In the genomic region with DNA sequence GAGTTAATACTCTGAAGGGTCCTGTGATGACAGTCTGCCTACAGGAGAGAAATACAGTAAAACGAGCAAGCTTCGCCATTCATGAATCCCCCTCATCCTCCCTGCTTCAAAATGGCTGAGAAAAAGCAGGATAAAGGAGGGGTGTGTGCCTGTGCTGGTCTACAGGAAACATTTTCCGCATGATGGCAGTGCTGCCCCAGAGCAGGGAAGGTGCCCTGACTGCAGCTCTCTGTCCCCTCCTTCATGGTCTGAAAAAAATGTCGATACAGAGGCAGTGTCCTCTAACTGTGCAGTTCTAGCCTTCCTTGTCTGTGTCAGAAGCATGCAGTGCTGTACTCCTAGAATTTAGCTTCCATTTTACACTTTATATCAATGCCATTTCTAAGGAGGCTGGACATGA, we compare ENCODE assay signal across 7 mouse cellular contexts.
DNase-seq lines count a peak whose midpoint lies in the region; ATAC-seq and TF ChIP-seq lines count a peak whose summit lies in the region.
"Not testable (repeated sequence)": the region's sequence is repeated elsewhere in the genome, so short reads cannot be mapped to it uniquely, and the experiment has no call there.

No protein-coding gene starts in this region.

- not testable (repeated sequence) for H3K9me3 ChIP-seq in liver, postnatal 0 days (ENCODE audit: low read length); midbrain, embryonic 14.5 days (ENCODE audit: control insufficient read depth, low read length)

- WGBS in liver, postnatal 0 days (ENCODE audit: insufficient replicate concordance): 62% methylated on average over 4 of the region's 4 CpGs
- WGBS in midbrain, embryonic 14.5 days: 76% methylated on average over 4 of the region's 4 CpGs

- intact Hi-C loops in gastrocnemius, adult 2 months (cut with DNase I): not testable (repeated sequence)

- not testable (repeated sequence) for H3K4me2 ChIP-seq in liver, postnatal 0 days (ENCODE audit: low read depth, low read length); midbrain, embryonic 14.5 days (ENCODE audit: low read length)

- not testable (repeated sequence) for H3K27me3 ChIP-seq in liver, postnatal 0 days (ENCODE audit: insufficient read depth, low read length); midbrain, embryonic 14.5 days (ENCODE audit: control insufficient read depth, insufficient read depth, low read length)

- H3K4me3 ChIP-seq in gastrocnemius, adult 2 months; liver, postnatal 0 days (ENCODE audit: low read depth, low read length); midbrain, embryonic 14.5 days (replicated peaks; ENCODE audit: low read depth, low read length): not testable (repeated sequence)

- not testable (repeated sequence) for H3K4me1 ChIP-seq in liver, postnatal 0 days (ENCODE audit: insufficient read depth); midbrain, embryonic 14.5 days (ENCODE audit: control insufficient read depth, insufficient read depth, low read length)

- not testable (repeated sequence) for TF ChIP-seq EP300 in liver, postnatal 0 days (IDR thresholded peaks at IDR 0.05; ENCODE audit: low read depth)

- not testable (repeated sequence) for H3K27ac ChIP-seq in gastrocnemius, adult 2 months; liver, postnatal 0 days (ENCODE audit: low read depth); midbrain, embryonic 14.5 days (replicated peaks; ENCODE audit: low read depth, low read length)

- TF ChIP-seq CTCF in gastrocnemius, adult 2 months (IDR thresholded peaks at IDR 0.05): 0 out of 2 replicates have a peak, but pooled peaks have one; percentile 8
- peak; percentile 44 for TF ChIP-seq CTCF in liver, postnatal 0 days (IDR thresholded peaks at IDR 0.05; ENCODE audit: low read depth)

- H3K36me3 ChIP-seq in liver, postnatal 0 days (replicated peaks; ENCODE audit: insufficient read depth, low read length): not testable (repeated sequence)
- H3K36me3 ChIP-seq in midbrain, embryonic 14.5 days (ENCODE audit: control insufficient read depth, insufficient read depth, low read length): peaks cover 12% of the 10 kb centered on the region; the same call in 1 of the 2 replicates

- DNase-seq in Muller cell, postnatal 12 days (ENCODE audit: inconsistent ontology term): peak; percentile 22
- DNase-seq in gastrocnemius, adult 2 months; liver, postnatal 0 days: not testable (repeated sequence)
- DNase-seq in heart, postnatal 4 days: peak; percentile 73
- DNase-seq in kidney, adult 11 months: peak; percentile 40
- peak; percentile 57 for DNase-seq in midbrain, embryonic 14.5 days
- DNase-seq in retina, postnatal 1 day: peak; percentile 58

- H3K9ac ChIP-seq in liver, postnatal 0 days (replicated peaks); midbrain, embryonic 14.5 days (replicated peaks; ENCODE audit: low read length): not testable (repeated sequence)

- not testable (repeated sequence) for ATAC-seq in liver, postnatal 0 days; midbrain, embryonic 14.5 days (ENCODE audit: low FRiP score, low TSS enrichment)
